Mouse (Mus musculus): ENCODE measurements around the gene Hist1h2be. TPM values are rescaled to one million over a fixed set of nuclear protein-coding genes. Genes with fewer than 3 reads are reported as not detected.
"Not testable (repeated sequence)": the region's sequence is repeated elsewhere in the genome, so short reads cannot be mapped to it uniquely, and the experiment has no call there.

The Hist1h2be gene
- polyA plus RNA-seq, 1 experiment from 2014 or later: 1.3 TPM

DNA sequence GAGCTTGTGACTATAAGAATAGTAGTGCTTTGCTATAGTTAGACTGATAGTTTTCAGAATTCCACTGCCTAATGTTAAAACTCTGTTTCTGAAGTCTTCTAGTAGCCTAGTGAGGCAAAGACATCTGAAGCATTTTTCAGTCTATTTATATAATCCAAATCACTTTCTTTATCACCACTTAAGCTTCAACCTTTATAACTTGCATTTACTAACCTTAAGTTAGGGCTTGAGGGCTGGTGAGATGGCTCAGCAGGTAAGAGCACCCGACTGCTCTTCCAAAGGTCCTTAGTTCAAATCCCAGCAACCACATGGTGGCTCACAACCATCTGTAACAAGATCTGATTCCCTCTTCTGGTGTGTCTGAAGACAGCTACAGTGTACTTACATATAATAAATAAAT is 81.1 kb downstream of the Hist1h2be start:
- H3K27ac ChIP-seq (replicated peaks); H3K4me3 ChIP-seq; H3K9ac ChIP-seq; H3K4me2 ChIP-seq; H3K27me3 ChIP-seq (replicated peaks); H3K9me3 ChIP-seq; ATAC-seq (ENCODE audit: extremely low read depth, insufficient number of reproducible peaks, low FRiP score, low TSS enrichment); H3K36me3 ChIP-seq: not testable (repeated sequence)
- WGBS: 63% methylated on average over 1 of the region's 1 CpGs
- peaks cover 28% of the 10 kb centered on the region for H3K4me1 ChIP-seq

DNA sequence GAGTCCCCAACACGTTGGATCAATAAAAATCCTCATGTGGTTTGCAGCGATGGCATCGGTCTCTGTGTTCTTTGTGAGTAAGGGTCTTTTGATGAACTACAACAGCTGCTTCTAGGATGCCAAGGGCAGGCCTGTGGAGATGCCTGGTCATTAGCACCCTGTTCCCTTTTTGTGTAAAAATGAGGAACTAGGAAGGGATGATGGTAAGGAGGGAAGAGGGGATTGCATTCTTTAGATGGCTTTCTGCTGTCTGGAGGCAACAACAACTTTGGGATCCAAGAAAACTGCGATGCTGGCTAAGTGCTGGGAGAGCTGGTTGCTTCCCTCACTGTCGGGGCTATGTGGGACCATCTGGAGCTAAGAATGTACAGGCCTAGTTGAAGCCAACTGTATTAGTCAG is 82.7 kb downstream of the Hist1h2be start:
- Histone ChIP-seq H3K4me3 (no peak overlapping the region), H3K36me3 (no peaks in the 10 kb centered on the region), H3K9me3 (no peaks in the 10 kb centered on the region), H3K27me3 (replicated peaks) (no peaks in the 10 kb centered on the region), H3K4me1 (peaks cover 37% of the 10 kb centered on the region), H3K4me2 (no peak overlapping the region), H3K9ac (no peak overlapping the region), H3K27ac (replicated peaks) (no peak overlapping the region)
- no peak for ATAC-seq (ENCODE audit: extremely low read depth, insufficient number of reproducible peaks, low FRiP score, low TSS enrichment)
- WGBS: 83% methylated on average over 5 of the region's 5 CpGs

DNA sequence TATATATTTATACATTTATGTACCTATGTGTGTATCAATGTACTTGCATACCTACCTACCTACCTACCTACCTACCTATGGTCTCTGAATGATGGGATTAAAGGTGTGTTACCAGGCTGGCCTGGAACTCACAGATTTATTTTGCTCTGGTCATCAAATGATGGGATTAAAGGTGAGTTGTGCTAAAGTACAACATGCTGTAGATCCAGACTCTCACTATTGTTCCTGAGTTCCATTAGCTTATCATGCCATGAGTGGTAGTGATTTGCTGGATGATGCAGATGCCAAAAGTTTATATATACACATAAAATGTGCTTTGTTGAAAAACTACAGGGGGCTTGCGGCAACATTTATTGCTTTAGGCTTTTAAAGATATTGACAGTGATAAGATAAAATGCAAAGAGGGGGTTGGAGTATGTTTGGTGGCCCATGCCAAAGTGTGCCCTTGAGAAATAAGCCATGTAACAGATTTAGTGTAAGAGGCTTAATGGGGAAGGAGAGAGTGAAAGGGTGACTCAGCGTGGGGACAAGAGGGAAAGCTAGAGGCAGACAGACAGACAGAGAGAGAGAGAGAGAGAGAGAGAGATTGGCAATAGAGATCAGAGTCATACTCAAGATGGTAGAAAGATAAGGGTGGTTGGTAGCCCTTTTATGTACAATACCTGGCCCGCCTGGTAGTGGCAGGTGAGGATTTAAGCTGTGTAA is 83.8 kb downstream of the Hist1h2be start:
- H3K4me2 ChIP-seq: peak overlapping the region; percentile 81
- no peak for ATAC-seq (ENCODE audit: extremely low read depth, insufficient number of reproducible peaks, low FRiP score, low TSS enrichment)
- peaks cover 41% of the 10 kb centered on the region for H3K4me1 ChIP-seq
- no peaks in the 10 kb centered on the region for H3K9me3 ChIP-seq
- no peaks in the 10 kb centered on the region for H3K27me3 ChIP-seq (replicated peaks)
- 0 out of 2 replicates have a peak overlapping the region, but pooled peaks have one; percentile 84 for H3K9ac ChIP-seq
- no peak overlapping the region for H3K27ac ChIP-seq (replicated peaks)
- 75% methylated on average over 3 of the region's 3 CpGs for WGBS
- no peaks in the 10 kb centered on the region for H3K36me3 ChIP-seq
- peak overlapping the region; percentile 70 for H3K4me3 ChIP-seq

DNA sequence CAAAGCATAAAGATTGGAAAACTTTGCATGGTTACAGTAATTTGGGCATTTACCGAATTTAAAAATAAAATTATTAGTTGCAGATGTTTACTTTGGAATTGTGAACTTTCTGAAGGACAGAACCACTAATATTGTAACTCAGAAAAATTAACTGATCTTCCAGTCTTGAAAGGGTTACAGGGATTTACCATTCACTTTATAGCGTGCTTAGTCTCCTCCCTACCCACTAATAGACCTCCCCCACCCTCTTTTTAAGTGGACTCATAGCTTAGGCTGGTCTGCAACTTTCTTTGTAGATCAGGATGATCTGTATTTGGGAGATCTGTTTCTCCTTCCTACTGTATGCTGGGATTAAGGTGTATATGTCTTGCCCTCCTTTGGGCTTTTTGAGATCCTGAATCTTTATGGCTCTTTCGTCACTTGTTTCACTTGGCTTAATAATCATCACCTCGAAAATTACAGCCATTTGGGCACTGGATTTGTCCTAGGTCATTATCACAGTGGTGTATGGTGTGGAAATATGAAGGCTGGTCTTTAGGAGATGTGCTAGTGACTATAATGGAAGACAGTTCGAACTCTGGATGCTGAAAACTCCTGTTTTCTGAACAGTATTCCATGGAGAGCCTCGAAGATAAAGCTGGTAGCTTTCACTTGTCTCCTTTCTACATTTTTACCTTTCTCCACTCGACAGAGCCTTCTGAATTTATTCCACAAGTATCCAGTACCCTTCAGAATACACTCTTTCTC is 84.7 kb downstream of the Hist1h2be start:
- Histone ChIP-seq H3K9ac (peak overlapping the region; percentile 84), H3K4me2 (peak overlapping the region; percentile 81), H3K4me1 (peaks cover 42% of the 10 kb centered on the region), H3K4me3 (peak overlapping the region; percentile 70), H3K36me3 (no peaks in the 10 kb centered on the region), H3K9me3 (no peaks in the 10 kb centered on the region), H3K27me3 (replicated peaks) (no peaks in the 10 kb centered on the region), H3K27ac (replicated peaks) (peak overlapping the region; percentile 99)
- ATAC-seq (ENCODE audit: extremely low read depth, insufficient number of reproducible peaks, low FRiP score, low TSS enrichment): no peak
- WGBS: 27% methylated on average over 7 of the region's 7 CpGs

DNA sequence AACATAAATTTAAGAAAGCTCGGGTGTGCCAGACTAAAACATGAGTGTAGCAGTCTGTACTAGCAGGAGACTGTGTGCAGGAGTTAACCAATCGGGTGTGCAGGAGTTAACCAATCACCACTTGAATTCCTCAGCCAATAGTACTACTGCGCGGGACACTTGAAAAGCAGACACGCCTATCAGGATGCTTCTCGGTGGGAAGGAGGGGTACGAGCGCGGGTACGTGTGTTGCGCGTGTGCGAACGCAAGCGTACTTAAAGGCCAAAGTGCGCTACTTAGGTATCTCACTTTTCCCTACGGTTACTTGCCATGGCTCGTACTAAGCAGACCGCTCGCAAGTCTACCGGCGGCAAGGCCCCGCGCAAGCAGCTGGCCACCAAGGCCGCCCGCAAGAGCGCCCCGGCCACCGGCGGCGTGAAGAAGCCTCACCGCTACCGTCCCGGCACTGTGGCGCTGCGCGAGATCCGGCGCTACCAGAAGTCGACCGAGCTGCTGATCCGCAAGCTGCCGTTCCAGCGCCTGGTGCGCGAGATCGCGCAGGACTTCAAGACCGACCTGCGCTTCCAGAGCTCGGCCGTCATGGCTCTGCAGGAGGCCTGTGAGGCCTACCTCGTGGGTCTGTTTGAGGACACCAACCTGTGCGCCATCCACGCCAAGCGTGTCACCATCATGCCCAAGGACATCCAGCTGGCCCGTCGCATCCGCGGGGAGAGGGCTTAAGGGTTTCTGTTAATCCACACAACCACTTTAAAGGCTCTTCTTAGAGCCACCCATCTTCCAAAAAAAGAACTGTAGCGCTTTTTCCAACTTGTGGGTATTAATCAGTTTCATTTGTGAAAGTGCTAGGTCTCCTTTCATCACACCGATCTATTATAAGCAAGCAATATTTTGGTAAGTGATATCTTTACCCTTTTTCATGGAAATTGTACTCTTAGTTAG is 85.5 kb downstream of the Hist1h2be start, which contains the start of gene Hist1h3g:
Hist1h3g (plus strand) TSS at position 286 of the 939 bp plus-strand sequence.
- not testable (repeated sequence) for H3K36me3 ChIP-seq; H3K27me3 ChIP-seq (replicated peaks); H3K9me3 ChIP-seq
- Histone ChIP-seq H3K9ac (peak within 1 kb of the TSS; percentile 84), H3K4me2 (peak within 1 kb of the TSS; percentile 81), H3K4me1 (peaks cover 42% of the 10 kb centered on the region), H3K27ac (replicated peaks) (peak within 1 kb of the TSS; percentile 99), H3K4me3 (peak within 1 kb of the TSS; percentile 70)
- peak; percentile 87 for ATAC-seq (ENCODE audit: extremely low read depth, insufficient number of reproducible peaks, low FRiP score, low TSS enrichment)
- 1% methylated on average over 49 of the region's 62 CpGs for WGBS

DNA sequence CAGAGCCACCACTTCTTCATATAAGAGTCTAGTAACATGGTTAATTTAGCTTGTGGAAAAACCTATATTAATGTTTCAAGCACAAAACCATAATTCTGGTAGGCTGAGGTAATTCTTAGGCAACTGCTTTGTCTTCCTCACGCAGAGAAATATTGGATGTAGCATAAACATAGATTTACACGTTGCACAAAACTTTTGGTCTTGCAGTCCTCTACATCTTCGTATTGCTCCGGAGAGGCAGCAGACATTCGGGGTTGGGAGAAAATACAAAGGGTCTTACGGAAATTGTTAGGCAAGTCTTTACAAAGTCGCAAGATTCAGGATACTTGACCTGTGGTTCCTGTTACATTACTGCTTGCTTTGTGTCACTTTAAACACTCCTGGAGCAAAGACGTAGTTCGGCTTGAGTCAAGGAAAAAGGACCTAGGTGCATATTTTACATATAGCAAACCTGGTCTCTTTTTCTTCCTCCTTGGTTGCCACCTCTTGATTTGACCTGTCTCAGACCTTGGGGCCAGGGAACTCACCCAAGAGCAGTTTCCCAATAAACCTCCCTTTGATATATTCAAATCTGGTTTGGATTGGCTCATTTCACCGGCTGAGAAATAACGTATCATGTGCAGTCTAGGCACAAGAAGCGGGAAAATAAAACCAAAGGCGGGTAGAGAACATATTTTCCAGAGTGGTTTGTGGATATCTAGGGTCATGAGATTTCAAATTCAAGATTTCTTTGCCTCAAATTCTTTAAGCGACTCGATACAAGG is 86.4 kb downstream of the Hist1h2be start:
- Histone ChIP-seq H3K36me3 (no peaks in the 10 kb centered on the region), H3K27ac (replicated peaks) (peak overlapping the region; percentile 99), H3K9ac (peak overlapping the region; percentile 84), H3K9me3 (no peaks in the 10 kb centered on the region), H3K4me1 (peaks cover 42% of the 10 kb centered on the region), H3K4me3 (peak overlapping the region; percentile 70), H3K27me3 (replicated peaks) (no peaks in the 10 kb centered on the region), H3K4me2 (peak overlapping the region; percentile 81)
- no peak for ATAC-seq (ENCODE audit: extremely low read depth, insufficient number of reproducible peaks, low FRiP score, low TSS enrichment)
- WGBS: under 1% methylated on average over 15 of the region's 15 CpGs

Small RNA genes lying within 50 kb of the gene (microRNA-seq; reads per million reads assigned to microRNA genes)
- gene Gm44297 (not detected), gene Gm44359 (not detected), gene Gm44394 (not detected)

Other genes starting within 250 kb of the Hist1h2be start
- gene Abt1, start 197.3 kb downstream of the Hist1h2be start, polyA plus RNA-seq (2015; fragmentation: Nextera tagmentation; extraction: Ambion mirVana): 8.5 and 8.7 TPM in 2 replicates
- 1.1 and 2.2 TPM in 2 replicates for gene Btn1a1, start 155.2 kb downstream of the Hist1h2be start, polyA plus RNA-seq (2015; fragmentation: Nextera tagmentation; extraction: Ambion mirVana)
- 0.45 and 0.82 TPM in 2 replicates for gene Btn2a2, start 132.3 kb downstream of the Hist1h2be start, polyA plus RNA-seq (2015; fragmentation: Nextera tagmentation; extraction: Ambion mirVana)
- 6.3 and 7.2 TPM in 2 replicates for gene Hist1h4h, start 90.1 kb downstream of the Hist1h2be start, polyA plus RNA-seq (2015; fragmentation: Nextera tagmentation; extraction: Ambion mirVana)
- 2.0 and 3.0 TPM in 2 replicates for gene Hist1h2af, start 87.2 kb downstream of the Hist1h2be start, polyA plus RNA-seq (2015; fragmentation: Nextera tagmentation; extraction: Ambion mirVana)
- gene Hist1h3g, start 85.7 kb downstream of the Hist1h2be start, polyA plus RNA-seq (2015; fragmentation: Nextera tagmentation; extraction: Ambion mirVana): 4.1 and 5.5 TPM in 2 replicates
- 0.32 and 0.52 TPM in 2 replicates for gene Hist1h2bh, start 77.7 kb downstream of the Hist1h2be start, polyA plus RNA-seq (2015; fragmentation: Nextera tagmentation; extraction: Ambion mirVana)
- gene Hist1h3f, start 77.1 kb downstream of the Hist1h2be start, polyA plus RNA-seq (2015; fragmentation: Nextera tagmentation; extraction: Ambion mirVana): 0.28 and 0.48 TPM in 2 replicates
- gene Hist1h4f, start 69.5 kb downstream of the Hist1h2be start, polyA plus RNA-seq (2015; fragmentation: Nextera tagmentation; extraction: Ambion mirVana): not detected in 2 replicates
- 0.23 and 0.29 TPM in 2 replicates for gene Hist1h1d, start 67.9 kb downstream of the Hist1h2be start, polyA plus RNA-seq (2015; fragmentation: Nextera tagmentation; extraction: Ambion mirVana)
- gene Hist1h3e, start 58.8 kb downstream of the Hist1h2be start, polyA plus RNA-seq (2015; fragmentation: Nextera tagmentation; extraction: Ambion mirVana): 1.5 and 2.2 TPM in 2 replicates
- gene Hist1h2ae, start 49.9 kb downstream of the Hist1h2be start, polyA plus RNA-seq (2015; fragmentation: Nextera tagmentation; extraction: Ambion mirVana): 33.5 and 42.7 TPM in 2 replicates
- 3.9 and 4.2 TPM in 2 replicates for gene Hist1h2bg, start 49.7 kb downstream of the Hist1h2be start, polyA plus RNA-seq (2015; fragmentation: Nextera tagmentation; extraction: Ambion mirVana)
- gene Hist1h2bf, start 46.9 kb downstream of the Hist1h2be start, polyA plus RNA-seq (2015; fragmentation: Nextera tagmentation; extraction: Ambion mirVana): 1.6 and 3.0 TPM in 2 replicates
- 0.60 and 0.84 TPM in 2 replicates for gene Hist1h2ad, start 46.7 kb downstream of the Hist1h2be start, polyA plus RNA-seq (2015; fragmentation: Nextera tagmentation; extraction: Ambion mirVana)
- gene Hist1h3d, start 45.4 kb downstream of the Hist1h2be start, polyA plus RNA-seq (2015; fragmentation: Nextera tagmentation; extraction: Ambion mirVana): 2.4 TPM in 2 replicates
- gene Hist1h4d, start 39.5 kb downstream of the Hist1h2be start, polyA plus RNA-seq (2015; fragmentation: Nextera tagmentation; extraction: Ambion mirVana): 54.8 and 60.0 TPM in 2 replicates
- 11.0 and 12.2 TPM in 2 replicates for gene Hist1h1e, start 1.4 kb upstream of the Hist1h2be start, polyA plus RNA-seq (2015; fragmentation: Nextera tagmentation; extraction: Ambion mirVana)
- gene Hist1h2ac, start 62.8 kb upstream of the Hist1h2be start, polyA plus RNA-seq (2015; fragmentation: Nextera tagmentation; extraction: Ambion mirVana): 0.59 and 0.68 TPM in 2 replicates
- 50.1 and 54.5 TPM in 2 replicates for gene Hist1h2bc, start 63.1 kb upstream of the Hist1h2be start, polyA plus RNA-seq (2015; fragmentation: Nextera tagmentation; extraction: Ambion mirVana)
- not detected in 2 replicates for gene Hist1h1t, start 74.7 kb upstream of the Hist1h2be start, polyA plus RNA-seq (2015; fragmentation: Nextera tagmentation; extraction: Ambion mirVana)
- gene Hist1h4c, start 77.3 kb upstream of the Hist1h2be start, polyA plus RNA-seq (2015; fragmentation: Nextera tagmentation; extraction: Ambion mirVana): 2.4 and 3.7 TPM in 2 replicates
- 10.3 and 10.7 TPM in 2 replicates for gene Hfe, start 89.7 kb upstream of the Hist1h2be start, polyA plus RNA-seq (2015; fragmentation: Nextera tagmentation; extraction: Ambion mirVana)
- gene Hist1h1c, start 117.7 kb upstream of the Hist1h2be start, polyA plus RNA-seq (2015; fragmentation: Nextera tagmentation; extraction: Ambion mirVana): 31.2 and 33.8 TPM in 2 replicates
- 2.7 and 3.8 TPM in 2 replicates for gene Hist1h3c, start 124.5 kb upstream of the Hist1h2be start, polyA plus RNA-seq (2015; fragmentation: Nextera tagmentation; extraction: Ambion mirVana)
- gene Hist1h2bb, start 125.6 kb upstream of the Hist1h2be start, polyA plus RNA-seq (2015; fragmentation: Nextera tagmentation; extraction: Ambion mirVana): 1.6 and 2.2 TPM in 2 replicates
- 20.1 and 20.3 TPM in 2 replicates for gene Hist1h2ab, start 130.0 kb upstream of the Hist1h2be start, polyA plus RNA-seq (2015; fragmentation: Nextera tagmentation; extraction: Ambion mirVana)
- gene Hist1h3b, start 131.1 kb upstream of the Hist1h2be start, polyA plus RNA-seq (2015; fragmentation: Nextera tagmentation; extraction: Ambion mirVana): 5.5 and 6.3 TPM in 2 replicates
- 2.3 and 2.8 TPM in 2 replicates for gene Hist1h4b, start 135.9 kb upstream of the Hist1h2be start, polyA plus RNA-seq (2015; fragmentation: Nextera tagmentation; extraction: Ambion mirVana)
- not detected in 2 replicates for gene Hist1h4a, start 140.1 kb upstream of the Hist1h2be start, polyA plus RNA-seq (2015; fragmentation: Nextera tagmentation; extraction: Ambion mirVana)
- gene Hist1h3a, start 141.3 kb upstream of the Hist1h2be start, polyA plus RNA-seq (2015; fragmentation: Nextera tagmentation; extraction: Ambion mirVana): 1.9 and 3.5 TPM in 2 replicates
- gene Hist1h1a, start 142.5 kb upstream of the Hist1h2be start, polyA plus RNA-seq (2015; fragmentation: Nextera tagmentation; extraction: Ambion mirVana): 1.5 and 1.6 TPM in 2 replicates
- 0.09 and 0.20 TPM in 2 replicates for gene Trim38, start 148.8 kb upstream of the Hist1h2be start, polyA plus RNA-seq (2015; fragmentation: Nextera tagmentation; extraction: Ambion mirVana)
- gene Slc17a2, start 185.9 kb upstream of the Hist1h2be start, polyA plus RNA-seq (2015; fragmentation: Nextera tagmentation; extraction: Ambion mirVana): 0.05 TPM in 1 of 2 replicates, not detected in the other
- 0.08 TPM in 1 of 2 replicates, not detected in the other for gene Slc17a3, start 218.3 kb upstream of the Hist1h2be start, polyA plus RNA-seq (2015; fragmentation: Nextera tagmentation; extraction: Ambion mirVana)
- gene Slc17a1, start 246.6 kb upstream of the Hist1h2be start, polyA plus RNA-seq (2015; fragmentation: Nextera tagmentation; extraction: Ambion mirVana): not detected in 2 replicates